Mouse (Mus musculus) forebrain, postnatal 0 days (tissue): Measurements from ENCODE around the gene Ect2l. TPM values are rescaled to one million over a fixed set of nuclear protein-coding genes. Genes with fewer than 3 reads are reported as not detected.
A peak's percentile ranks its signal among the peaks of the same experiment; 100 is the strongest.
"Not testable (repeated sequence)": the region's sequence is repeated elsewhere in the genome, so short reads cannot be mapped to it uniquely, and the experiment has no call there.

Experiments used
- ATAC-seq: fragments of 200-750 bp; cut with Nextera tagmentation; 2 replicates; pipeline ENCODE4 v1.8.0; 2017; ENCODE audit warnings: mild to moderate bottlenecking, moderate library complexity
- DNase-seq: peaks from one replicate; pipeline ENCODE4 v3.0.0-alpha.2; 2015
- H3K27ac ChIP-seq: fragments of 300-500 bp; sonication (generic); 2 replicates; pipeline ENCODE4 v1.5.1; 2014; ENCODE audit warnings: low read depth, mild to moderate bottlenecking, antibody characterized with exemption, low read length, moderate library complexity, mixed read lengths
- H3K27me3 ChIP-seq: fragments of 300-500 bp; sonication (generic); 2 replicates; pipeline ENCODE4 v1.6.1; 2014; ENCODE audit warnings: mild to moderate bottlenecking, low read length, mixed read lengths; ENCODE audit not compliant: insufficient read depth
- H3K36me3 ChIP-seq: fragments of 300-500 bp; sonication (generic); 2 replicates; pipeline ENCODE4 v1.6.1; 2014; ENCODE audit warnings: mild to moderate bottlenecking, moderate library complexity; ENCODE audit not compliant: insufficient read depth
- H3K4me1 ChIP-seq: fragments of 300-500 bp; sonication (generic); 2 replicates; pipeline ENCODE4 v1.6.1; 2014; ENCODE audit warnings: antibody characterized with exemption; ENCODE audit not compliant: insufficient read depth
- H3K4me2 ChIP-seq: fragments of 300-500 bp; sonication (generic); 2 replicates; pipeline ENCODE4 v1.6.1; 2014; ENCODE audit warnings: low read depth, mild to moderate bottlenecking, moderate library complexity
- H3K4me3 ChIP-seq: fragments of 300-500 bp; sonication (generic); 2 replicates; pipeline ENCODE4 v1.5.1; 2014; ENCODE audit warnings: low read depth, low read length, mixed read lengths
- H3K9ac ChIP-seq: fragments of 300-500 bp; sonication (generic); 2 replicates; pipeline ENCODE4 v1.6.1; 2014; ENCODE audit warnings: mild to moderate bottlenecking
- H3K9me3 ChIP-seq: fragments of 300-500 bp; sonication (generic); 2 replicates; pipeline ENCODE4 v1.6.1; 2016; ENCODE audit warnings: low read length
- CTCF ChIP-seq: sonication (generic); IDR thresholded peaks from 2 replicates; pipeline ENCODE4 v1.5.1; 2016; ENCODE audit warnings: antibody characterized with exemption, control low read depth, low read depth
- WGBS: fragments of 180-500 bp; shearing (Covaris S2); extraction: QIAGEN DNeasy Blood & Tissue Kit; methylation state at CpG from one replicate; pipeline ENCODE4 v1.1.7; 2014; 5-methylcytosine and 5-hydroxymethylcytosine counted together
- polyA plus RNA-seq: library from polyadenylated mRNA; unstranded; fragments of >200 nt; fragmentation: Nextera tagmentation; extraction: Ambion mirVana; gene quantifications from 2 replicates; pipeline ENCODE4 v1.2.1, GENCODE M21; 2015
- total RNA-seq: library from RNA; depleted of rRNA; stranded (reverse); fragments of >200 nt; gene quantifications from 2 replicates; pipeline ENCODE4 v1.2.3, GENCODE M21; 2014

Gene Ect2l
- total and polyA plus RNA-seq, 2 experiments from 2014 or later, result 0.58 TPM; not detected in 1

DNA sequence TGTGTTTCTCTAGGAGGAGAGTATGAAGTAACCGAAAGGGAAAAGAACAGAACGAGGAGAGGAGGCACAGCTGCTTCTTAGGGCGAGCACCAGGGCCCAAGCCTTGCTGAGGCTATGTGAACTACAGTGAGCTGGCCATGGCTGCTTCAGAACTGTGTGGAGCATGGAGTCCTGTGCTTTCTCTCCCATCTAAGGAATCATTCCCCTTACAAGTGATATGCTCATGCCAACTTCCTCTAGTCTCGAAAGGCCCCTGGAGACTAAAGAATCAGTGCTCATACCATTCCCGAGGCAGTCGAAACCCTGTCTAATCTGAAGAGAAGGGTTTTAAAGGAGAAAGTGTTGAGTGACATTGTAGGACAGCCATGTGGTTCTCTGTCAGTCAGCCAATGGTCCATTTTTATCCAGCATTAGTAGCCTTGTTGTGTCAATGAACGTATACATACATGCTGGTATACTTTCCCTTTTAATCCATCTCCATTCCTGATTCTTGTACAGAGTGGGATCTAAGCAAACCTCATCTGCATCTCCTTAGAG, 48.2 kb downstream of the Ect2l start:
- DNase-seq (no peak), ATAC-seq (no peak)
- no peak for TF ChIP-seq CTCF
- Histone ChIP-seq H3K9me3 (no peaks in the 10 kb centered on the region), H3K9ac (no peak overlapping the region), H3K27me3 (no peaks in the 10 kb centered on the region), H3K4me2 (no peak overlapping the region), H3K36me3 (no peaks in the 10 kb centered on the region), H3K4me3 (no peak overlapping the region), H3K27ac (no peak overlapping the region), H3K4me1 (no peaks in the 10 kb centered on the region)
- WGBS, result 81% methylated on average over 7 of the region's 7 CpGs

DNA sequence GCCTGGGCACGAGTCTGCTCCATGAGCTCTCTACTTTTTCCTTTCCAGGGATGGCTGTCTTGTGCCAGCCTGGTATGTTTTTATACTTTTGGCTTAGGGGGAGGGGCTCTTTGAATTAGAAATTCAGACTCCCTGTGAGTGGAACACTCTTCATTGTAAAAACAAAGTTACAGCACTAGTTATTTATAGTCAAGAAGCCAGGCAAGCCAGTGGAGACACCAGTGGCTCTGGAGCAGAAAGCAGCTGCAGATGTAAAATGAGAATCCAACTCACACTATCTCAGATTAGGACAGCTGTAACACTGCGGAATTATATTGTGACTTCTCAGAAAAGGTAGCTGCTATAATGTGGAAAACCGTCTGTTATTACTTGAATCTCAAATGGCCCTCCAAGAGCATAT, 63.5 kb downstream of the Ect2l start:
- no peak overlapping the region for H3K9ac ChIP-seq
- no peaks in the 10 kb centered on the region for H3K27me3 ChIP-seq
- TF ChIP-seq CTCF, result no peak
- WGBS, result 79% methylated on average over 3 of the region's 3 CpGs
- no peak for ATAC-seq
- no peak overlapping the region for H3K27ac ChIP-seq
- no peak overlapping the region for H3K4me2 ChIP-seq
- H3K36me3 ChIP-seq, result no peaks in the 10 kb centered on the region
- no peak overlapping the region for H3K4me3 ChIP-seq
- no peaks in the 10 kb centered on the region for H3K9me3 ChIP-seq
- DNase-seq, result no peak
- H3K4me1 ChIP-seq, result no peaks in the 10 kb centered on the region

DNA sequence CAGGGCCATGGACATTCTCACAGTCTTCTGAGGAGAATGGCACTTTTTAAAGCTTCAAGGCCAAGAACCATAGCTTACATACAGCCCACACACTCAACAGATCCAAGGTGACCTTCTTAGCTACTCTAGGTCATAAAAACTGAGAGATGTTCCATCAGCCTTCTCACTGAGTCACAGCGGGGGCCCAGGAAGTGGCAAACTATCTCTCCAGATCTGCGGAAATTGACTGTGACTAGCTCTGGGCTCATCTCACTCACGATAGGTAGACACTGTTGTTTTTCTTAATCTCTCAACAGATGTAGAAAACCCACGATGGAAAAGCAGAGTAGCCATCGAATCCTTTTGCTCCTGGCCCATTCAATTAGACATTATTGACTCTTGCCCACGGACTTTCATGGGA, 68.5 kb downstream of the Ect2l start:
- no peak for TF ChIP-seq CTCF
- H3K4me2 ChIP-seq, result no peak overlapping the region
- 87% methylated on average over 6 of the region's 6 CpGs for WGBS
- DNase-seq, result no peak
- ATAC-seq, result no peak
- H3K27me3 ChIP-seq, result no peaks in the 10 kb centered on the region
- H3K9me3 ChIP-seq, result no peaks in the 10 kb centered on the region
- no peak overlapping the region for H3K27ac ChIP-seq
- no peak overlapping the region for H3K9ac ChIP-seq
- no peak overlapping the region for H3K4me3 ChIP-seq
- no peaks in the 10 kb centered on the region for H3K36me3 ChIP-seq
- no peaks in the 10 kb centered on the region for H3K4me1 ChIP-seq

DNA sequence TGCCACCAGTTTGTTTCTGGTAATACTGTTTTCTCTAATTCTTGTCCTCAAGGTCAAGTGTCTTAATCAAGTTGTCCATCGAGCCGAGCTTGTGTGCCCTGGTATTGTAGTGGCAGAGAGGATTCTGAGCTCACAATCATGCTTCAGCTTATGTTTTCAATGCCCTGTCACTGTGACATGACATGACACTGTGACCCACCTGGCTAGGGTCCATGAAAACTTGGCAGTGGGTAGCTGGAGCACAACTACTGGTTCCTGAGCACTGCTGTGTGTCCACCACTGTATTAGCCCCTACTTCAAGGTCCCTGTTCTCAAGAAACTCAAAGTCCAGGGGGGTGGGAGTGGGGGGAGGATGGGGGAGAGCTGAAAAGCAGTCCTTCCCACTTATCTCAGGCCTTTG, 69.3 kb downstream of the Ect2l start:
- no peak for TF ChIP-seq CTCF

GRCm38 (mm10) chr10:18139615-18140014, 71.1 kb downstream of the Ect2l start:
- H3K27me3 ChIP-seq, result no peaks in the 10 kb centered on the region
- ATAC-seq (no peak), DNase-seq (no peak)
- H3K9ac ChIP-seq, result no peak overlapping the region
- no peak for TF ChIP-seq CTCF
- peak overlapping the region; percentile 26; the same call in 1 of the 2 replicates for H3K4me3 ChIP-seq
- no peaks in the 10 kb centered on the region for H3K4me1 ChIP-seq
- H3K36me3 ChIP-seq, result no peaks in the 10 kb centered on the region
- no peak overlapping the region for H3K27ac ChIP-seq
- H3K4me2 ChIP-seq, result peak overlapping the region; percentile 27
- no peaks in the 10 kb centered on the region for H3K9me3 ChIP-seq
- WGBS, result 77% methylated on average over 5 of the region's 5 CpGs

More for the DNA sequence above, 69.3 kb downstream of the Ect2l start:
- no peak overlapping the region for H3K4me2 ChIP-seq
- no peak for DNase-seq
- H3K9me3 ChIP-seq, result no peaks in the 10 kb centered on the region
- ATAC-seq, result no peak
- H3K4me1 ChIP-seq, result no peaks in the 10 kb centered on the region
- no peak overlapping the region for H3K9ac ChIP-seq
- no peaks in the 10 kb centered on the region for H3K36me3 ChIP-seq
- no peak overlapping the region for H3K4me3 ChIP-seq
- H3K27ac ChIP-seq, result no peak overlapping the region
- WGBS, result 72% methylated on average over 2 of the region's 2 CpGs
- no peaks in the 10 kb centered on the region for H3K27me3 ChIP-seq

DNA sequence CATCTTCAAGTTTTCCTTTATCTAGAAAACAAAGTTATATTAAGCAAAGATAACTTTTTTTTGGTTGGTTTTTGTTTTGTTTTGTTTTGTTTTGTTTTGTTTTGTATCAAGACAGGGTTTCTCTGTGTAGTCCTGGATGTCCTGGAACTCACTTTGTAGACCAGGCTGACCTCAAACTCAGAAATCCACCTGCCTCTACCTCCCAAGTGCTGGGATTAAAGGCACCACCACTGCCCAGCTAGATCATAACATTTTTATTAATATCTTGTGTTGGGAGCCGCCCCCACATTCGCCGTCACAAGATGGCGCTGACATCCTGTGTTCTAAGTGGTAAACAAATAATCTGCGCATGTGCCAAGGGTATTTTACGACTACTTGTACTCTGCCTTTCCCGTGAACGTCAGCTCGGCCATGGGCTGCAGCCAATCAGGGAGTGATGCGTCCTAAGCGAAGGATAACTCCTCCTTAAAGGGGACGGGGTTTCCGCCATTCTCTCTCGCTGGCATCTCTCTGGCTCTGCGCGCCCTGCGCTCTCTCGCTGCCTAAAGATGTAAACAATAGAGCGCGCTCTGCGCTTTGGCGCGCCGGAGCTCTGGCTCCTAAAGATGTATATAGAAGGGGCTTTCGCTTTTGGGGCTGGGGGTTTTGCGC, 71.7 kb downstream of the Ect2l start:
- peak overlapping the region; percentile 26; the same call in 1 of the 2 replicates for H3K4me3 ChIP-seq
- 68% methylated on average over 12 of the region's 26 CpGs for WGBS
- not testable (repeated sequence) for H3K4me1 ChIP-seq, H3K36me3 ChIP-seq, H3K27ac ChIP-seq, H3K9ac ChIP-seq, H3K27me3 ChIP-seq, H3K9me3 ChIP-seq, DNase-seq
- peak overlapping the region; percentile 27 for H3K4me2 ChIP-seq
- ATAC-seq, result peak; percentile 43; the same call in 1 of the 2 replicates

GRCm38 (mm10) chr10:18131666-18132650, 78.7 kb downstream of the Ect2l start:
- Histone ChIP-seq H3K36me3 (peaks cover 2% of the 10 kb centered on the region), H3K27me3 (no peaks in the 10 kb centered on the region), H3K4me2 (no peak overlapping the region), H3K4me1 (no peaks in the 10 kb centered on the region), H3K4me3 (no peak overlapping the region), H3K9ac (no peak overlapping the region), H3K9me3 (no peaks in the 10 kb centered on the region), H3K27ac (no peak overlapping the region)
- DNase-seq, result no peak
- ATAC-seq, result no peak
- TF ChIP-seq CTCF, result no peak
- 90% methylated on average over 10 of the region's 10 CpGs for WGBS
